Mouse (Mus musculus): ENCODE results near the gene Glra1.

DNA sequence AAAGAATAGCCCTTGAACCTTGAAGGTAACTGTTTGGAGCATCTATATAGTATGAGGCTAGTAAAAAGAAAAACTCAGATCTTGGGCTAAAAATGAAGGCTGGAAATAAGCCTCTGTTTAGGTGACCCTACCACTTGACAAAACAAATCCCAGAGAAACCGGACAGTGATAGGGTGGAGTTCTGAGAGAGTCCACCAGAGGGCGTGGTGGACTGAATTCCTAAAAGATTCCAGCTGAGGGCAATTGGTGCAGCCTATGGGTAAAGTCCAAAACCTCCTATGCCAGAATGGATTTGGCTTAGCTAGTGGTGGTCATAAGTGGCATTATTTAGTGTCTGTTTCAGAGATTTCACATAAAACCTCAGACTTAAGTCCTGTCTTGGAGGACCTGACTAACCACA is 36.9 kb downstream of the Glra1 start:
- TF ChIP-seq CTCF (IDR thresholded peaks at IDR 0.05; ENCODE audit: low read depth) (peak; percentile 62), EP300 (IDR thresholded peaks at IDR 0.05; ENCODE audit: low read depth) (no peak)
